Mouse (Mus musculus) stomach, postnatal 0 days (tissue): ENCODE measurements at regions not wholly inside any gene's neighbourhood (a gene's known extent, or its start where the extent isn't known, plus 50 kb on each side); places are given as distances from the start of the nearest gene placed in this dataset.

Experiments used
- ATAC-seq: fragments of 200-750 bp; cut with Nextera tagmentation; 2 replicates; pipeline ENCODE4 v1.8.0; 2017; ENCODE audit not compliant: low FRiP score, low TSS enrichment
- DNase-seq: peaks from one replicate; pipeline ENCODE4 v3.0.0-alpha.2; 2016; ENCODE audit warnings: low spot score
- H3K27ac ChIP-seq: fragments of 300-500 bp; sonication (generic); replicated peaks from 2 replicates; pipeline ENCODE4 v1.5.1; 2014; ENCODE audit warnings: mild to moderate bottlenecking, control low read depth
- H3K27me3 ChIP-seq: fragments of 300-500 bp; sonication (generic); 2 replicates; pipeline ENCODE4 v1.6.1; 2014; ENCODE audit warnings: low read length; ENCODE audit not compliant: control insufficient read depth, insufficient read depth
- H3K36me3 ChIP-seq: fragments of 300-500 bp; sonication (generic); 2 replicates; pipeline ENCODE4 v1.6.1; 2014; ENCODE audit warnings: low read length, mixed read lengths; ENCODE audit not compliant: control insufficient read depth, insufficient read depth
- H3K4me1 ChIP-seq: fragments of 300-500 bp; sonication (generic); replicated peaks from 2 replicates; pipeline ENCODE4 v1.6.1; 2014; ENCODE audit warnings: antibody characterized with exemption; ENCODE audit not compliant: control insufficient read depth, insufficient read depth
- H3K4me2 ChIP-seq: fragments of 300-500 bp; sonication (generic); replicated peaks from 2 replicates; pipeline ENCODE4 v1.6.1; 2014; ENCODE audit warnings: low read depth, mild to moderate bottlenecking, control low read depth, moderate library complexity
- H3K4me3 ChIP-seq: fragments of 300-500 bp; sonication (generic); 2 replicates; pipeline ENCODE4 v1.5.1; 2014; ENCODE audit warnings: low read depth, low read length, control low read depth
- H3K9ac ChIP-seq: fragments of 300-500 bp; sonication (generic); 2 replicates; pipeline ENCODE4 v1.6.1; 2014; ENCODE audit warnings: mild to moderate bottlenecking, low read length, control low read depth, mixed read lengths
- H3K9me3 ChIP-seq: fragments of 300-500 bp; sonication (generic); 2 replicates; pipeline ENCODE4 v1.6.1; 2016; ENCODE audit warnings: low read length; ENCODE audit not compliant: control insufficient read depth
- CTCF ChIP-seq: IDR thresholded peaks from 2 replicates; pipeline ENCODE4 v1.5.1; 2016; ENCODE audit warnings: antibody characterized with exemption, low read depth, mild to moderate bottlenecking, moderate library complexity
- EP300 ChIP-seq: optimal IDR thresholded peaks from 2 replicates; pipeline ENCODE3; 2016; ENCODE audit warnings: antibody characterized with exemption
- WGBS: fragments of 180-500 bp; shearing (Covaris S2); extraction: QIAGEN DNeasy Blood & Tissue Kit; methylation state at CpG from one replicate; pipeline ENCODE4 v1.1.7; 2014; 5-methylcytosine and 5-hydroxymethylcytosine counted together

- no peak overlapping the region for H3K4me3 ChIP-seq
- no peaks in the 10 kb centered on the region for H3K36me3 ChIP-seq
- no peaks in the 10 kb centered on the region for H3K4me1 ChIP-seq
- TF ChIP-seq EP300 (no peak), CTCF (no peak)
- WGBS = 83% methylated on average over 17 of the region's 17 CpGs
- no peak overlapping the region for H3K27ac ChIP-seq
- ATAC-seq (no peak), DNase-seq (no peak)
- H3K9ac ChIP-seq = no peak overlapping the region
- no peaks in the 10 kb centered on the region for H3K9me3 ChIP-seq
- no peak overlapping the region for H3K4me2 ChIP-seq
- H3K27me3 ChIP-seq = no peaks in the 10 kb centered on the region
Measured at GRCm38 (mm10) chr1:57083134-57083533, 104.7 kb upstream of the Satb2 start.

- DNase-seq (no peak), ATAC-seq (no peak)
- H3K9ac ChIP-seq = no peak overlapping the region
- no peak overlapping the region for H3K4me3 ChIP-seq
- no peak for TF ChIP-seq EP300
- no peak for TF ChIP-seq CTCF
- H3K4me2 ChIP-seq = no peak overlapping the region
- H3K4me1 ChIP-seq = no peaks in the 10 kb centered on the region
- no peaks in the 10 kb centered on the region for H3K27me3 ChIP-seq
- H3K9me3 ChIP-seq = no peaks in the 10 kb centered on the region
- no peaks in the 10 kb centered on the region for H3K36me3 ChIP-seq
- H3K27ac ChIP-seq = no peak overlapping the region
- WGBS = 87% methylated on average over 6 of the region's 6 CpGs
Measured at GRCm38 (mm10) chr1:57083540-57084083, 105.2 kb upstream of the Satb2 start.

DNA sequence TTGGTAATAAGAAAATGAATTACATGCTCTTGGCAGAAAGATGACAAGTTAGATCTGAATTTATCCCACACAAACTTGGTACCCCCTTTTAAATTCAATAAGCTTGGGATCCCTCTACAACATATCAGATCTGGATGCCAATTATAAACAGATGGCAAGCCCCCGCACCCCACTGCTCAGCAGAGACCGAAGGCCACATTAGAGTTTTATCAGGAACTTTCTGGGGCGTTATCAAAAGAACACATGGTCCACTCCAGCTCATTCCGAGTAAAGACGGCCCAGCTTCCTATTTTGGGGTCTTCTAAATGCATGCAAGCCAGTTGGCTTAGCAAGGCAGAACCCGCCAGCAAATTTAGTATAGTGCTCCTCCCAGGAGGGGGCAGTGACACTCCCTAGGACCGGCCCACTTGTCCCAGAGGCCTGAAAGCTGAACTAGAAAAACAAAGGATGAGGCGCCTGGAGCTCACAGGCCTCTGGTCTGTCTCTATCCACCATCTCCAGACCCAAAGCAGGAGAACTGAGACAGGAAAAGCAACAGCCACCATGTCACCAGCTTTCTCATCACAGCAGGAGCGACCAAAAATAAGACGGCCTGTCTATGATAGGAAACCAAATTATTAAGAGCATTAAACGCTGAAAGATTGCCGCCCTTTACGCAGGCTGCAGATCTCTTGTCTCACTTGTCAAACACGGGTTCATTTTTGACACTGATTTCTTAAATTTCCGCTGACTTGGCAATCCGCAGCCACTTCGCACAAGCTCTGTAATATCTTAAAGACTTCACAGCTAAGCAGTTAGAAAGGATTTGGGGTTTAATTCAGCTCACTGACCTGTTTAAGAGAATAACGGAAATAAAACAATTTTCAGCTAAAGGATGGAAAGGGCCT is 117.2 kb upstream of the Satb2 start:
- Histone ChIP-seq H3K9me3 (no peaks in the 10 kb centered on the region), H3K9ac (no peak overlapping the region), H3K36me3 (no peaks in the 10 kb centered on the region), H3K27me3 (no peaks in the 10 kb centered on the region), H3K27ac (no peak overlapping the region), H3K4me1 (no peaks in the 10 kb centered on the region), H3K4me2 (no peak overlapping the region), H3K4me3 (no peak overlapping the region)
- no peak for TF ChIP-seq EP300
- TF ChIP-seq CTCF = peak; percentile 9; the same call in 1 of the 2 replicates
- 74% methylated on average over 18 of the region's 18 CpGs for WGBS
- DNase-seq = no peak
- ATAC-seq = no peak

GRCm38 (mm10) chr1:57096248-57096600 is 117.8 kb upstream of the Satb2 start:
- no peak overlapping the region for H3K27ac ChIP-seq

DNA sequence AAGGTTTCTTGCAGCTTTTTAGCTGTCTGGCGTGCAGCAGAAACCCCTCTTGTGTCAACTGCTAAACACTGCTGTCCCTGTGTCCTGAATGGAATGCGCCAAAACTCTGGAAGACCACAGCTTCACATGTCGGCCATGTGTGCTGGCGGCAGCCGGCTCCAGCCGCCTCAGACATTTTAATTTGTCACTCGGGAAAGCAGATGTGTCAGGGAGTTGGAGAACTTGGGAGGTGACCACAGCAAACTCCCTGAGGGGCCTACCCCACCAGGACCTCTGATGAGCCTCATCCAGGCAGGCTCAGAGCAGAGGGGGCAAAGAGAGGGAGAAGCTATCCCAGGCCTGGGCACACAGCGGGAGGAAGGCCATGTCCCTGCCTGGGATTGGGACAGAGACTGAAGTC is 118.3 kb upstream of the Satb2 start:
- Histone ChIP-seq H3K27me3 (no peaks in the 10 kb centered on the region), H3K4me2 (no peak overlapping the region), H3K27ac (no peak overlapping the region), H3K36me3 (no peaks in the 10 kb centered on the region), H3K4me1 (no peaks in the 10 kb centered on the region), H3K4me3 (no peak overlapping the region), H3K9me3 (no peaks in the 10 kb centered on the region), H3K9ac (no peak overlapping the region)
- no peak for DNase-seq
- ATAC-seq = no peak
- 55% methylated on average over 8 of the region's 8 CpGs for WGBS
- TF ChIP-seq EP300 (no peak), CTCF (no peak)

More at GRCm38 (mm10) chr1:57096248-57096600, 117.8 kb upstream of the Satb2 start:
- no peaks in the 10 kb centered on the region for H3K4me1 ChIP-seq
- DNase-seq = no peak
- no peak overlapping the region for H3K4me2 ChIP-seq
- no peak overlapping the region for H3K4me3 ChIP-seq
- WGBS = 66% methylated on average over 4 of the region's 4 CpGs
- no peaks in the 10 kb centered on the region for H3K27me3 ChIP-seq
- no peaks in the 10 kb centered on the region for H3K9me3 ChIP-seq
- TF ChIP-seq EP300 (no peak), CTCF (no peak)
- no peak for ATAC-seq
- H3K9ac ChIP-seq = no peak overlapping the region
- H3K36me3 ChIP-seq = no peaks in the 10 kb centered on the region

- Histone ChIP-seq H3K9ac (no peak overlapping the region), H3K27me3 (no peaks in the 10 kb centered on the region), H3K9me3 (no peaks in the 10 kb centered on the region), H3K4me1 (no peaks in the 10 kb centered on the region), H3K36me3 (no peaks in the 10 kb centered on the region), H3K4me3 (no peak overlapping the region), H3K4me2 (no peak overlapping the region), H3K27ac (no peak overlapping the region)
- WGBS = 59% methylated on average over 2 of the region's 2 CpGs
- TF ChIP-seq CTCF = no peak
- TF ChIP-seq EP300 = no peak
- ATAC-seq (no peak), DNase-seq (no peak)
Measured at GRCm38 (mm10) chr1:57100614-57101013, 122.2 kb upstream of the Satb2 start.
